Mouse (Mus musculus) cerebellum, adult 2 months (tissue): Measurements from ENCODE around the gene Sgo2b.

Experiments used
- CTCF ChIP-seq: fragments of 200-500 bp; IDR thresholded peaks from 2 replicates; pipeline ENCODE4 v1.5.1; 2011; ENCODE audit warnings: low read depth, mild to moderate bottlenecking, control low read depth, low read length, moderate library complexity, borderline replicate concordance; ENCODE audit not compliant: insufficient read depth
- POLR2A ChIP-seq: fragments of 200-500 bp; IDR thresholded peaks from 2 replicates; pipeline ENCODE4 v1.6.1; 2011; ENCODE audit warnings: low read length, control low read depth, borderline replicate concordance; ENCODE audit not compliant: insufficient read depth

- TF ChIP-seq POLR2A (no peak), CTCF (no peak)
Measured at GRCm38 (mm10) chr8:63929301-63930097, 22.5 kb downstream of the Sgo2b start.
